Mouse (Mus musculus) erythroblast, adult 5-6 weeks (primary cell): ENCODE data around the gene Chn1. TPM values are rescaled to one million over a fixed set of nuclear protein-coding genes. Genes with fewer than 3 reads are reported as not detected.

ENCODE experiments used
- ATAC-seq: replicated peaks from 2 replicates; pipeline ENCODE4 v1.8.0; 2016; ENCODE audit warnings: moderate number of reproducible peaks, mild to moderate bottlenecking, moderate TSS enrichment, inconsistent platforms; ENCODE audit not compliant: poor library complexity, low FRiP score, severe bottlenecking
- total RNA-seq, 2 experiments: library from RNA; stranded (forward) in 1 of 2; stranded (reverse) in 1 of 2; fragments of 150-400 nt in 1 of 2; fragments of 200-764, 138-1000 nt in 1 of 2; gene quantifications; 2 replicates each; pipeline versions ENCODE4 v1.2.3 to v1.2.4; 2015 to 2017; ENCODE audit warnings: low replicate concordance in 2 of 2

Chn1 gene
- total RNA-seq, 2 experiments from 2014 or later, result not detected

GRCm38 (mm10) chr2:73597772-73598171, 177.4 kb downstream of the Chn1 start:
- no peak for ATAC-seq

GRCm38 (mm10) chr2:73596786-73597185, 178.4 kb downstream of the Chn1 start:
- no peak for ATAC-seq

GRCm38 (mm10) chr2:73596326-73596725, 178.8 kb downstream of the Chn1 start:
- ATAC-seq, result no peak

GRCm38 (mm10) chr2:73593101-73593439, 182.1 kb downstream of the Chn1 start:
- ATAC-seq, result no peak

- ATAC-seq, result no peak
Observed at GRCm38 (mm10) chr2:73592231-73593100, 182.7 kb downstream of the Chn1 start.

GRCm38 (mm10) chr2:73591246-73591645, 183.9 kb downstream of the Chn1 start:
- no peak for ATAC-seq

GRCm38 (mm10) chr2:73590106-73590505, 185.0 kb downstream of the Chn1 start:
- no peak for ATAC-seq

- no peak for ATAC-seq
Observed at GRCm38 (mm10) chr2:73588951-73589350, 186.2 kb downstream of the Chn1 start.

- ATAC-seq, result no peak
Observed at GRCm38 (mm10) chr2:73587109-73587506, 188.0 kb downstream of the Chn1 start.

GRCm38 (mm10) chr2:73586392-73587108, 188.6 kb downstream of the Chn1 start:
- no peak for ATAC-seq

GRCm38 (mm10) chr2:73585347-73585831, 189.8 kb downstream of the Chn1 start:
- no peak for ATAC-seq

- ATAC-seq, result no peak
Observed at GRCm38 (mm10) chr2:73584645-73585346, 190.3 kb downstream of the Chn1 start.

GRCm38 (mm10) chr2:73580720-73581119, 194.4 kb downstream of the Chn1 start:
- ATAC-seq, result no peak

- no peak for ATAC-seq
Observed at GRCm38 (mm10) chr2:73580166-73580565, 195.0 kb downstream of the Chn1 start, which contains the start of gene Chrna1. TSS of gene Chrna1 (minus strand) at chr2:73580338.

GRCm38 (mm10) chr2:73579168-73579567, 196.0 kb downstream of the Chn1 start:
- ATAC-seq, result no peak

- no peak for ATAC-seq
Observed at GRCm38 (mm10) chr2:73574418-73574817, 200.7 kb downstream of the Chn1 start.

GRCm38 (mm10) chr2:73573556-73573955, 201.6 kb downstream of the Chn1 start:
- no peak for ATAC-seq

GRCm38 (mm10) chr2:73572539-73573372, 202.4 kb downstream of the Chn1 start:
- 0 out of 2 replicates have a peak, but pooled peaks have one; percentile 60 for ATAC-seq

- no peak for ATAC-seq
Observed at GRCm38 (mm10) chr2:73571901-73572300, 203.2 kb downstream of the Chn1 start.
